Mouse (Mus musculus): ENCODE results near the gene Uba3. TPM values are rescaled to one million over a fixed set of nuclear protein-coding genes. Genes with fewer than 3 reads are reported as not detected.

The Uba3 gene
- total and polyA plus RNA-seq, 2 experiments from 2014 or later, result 58.3 to 79.7 TPM

DNA sequence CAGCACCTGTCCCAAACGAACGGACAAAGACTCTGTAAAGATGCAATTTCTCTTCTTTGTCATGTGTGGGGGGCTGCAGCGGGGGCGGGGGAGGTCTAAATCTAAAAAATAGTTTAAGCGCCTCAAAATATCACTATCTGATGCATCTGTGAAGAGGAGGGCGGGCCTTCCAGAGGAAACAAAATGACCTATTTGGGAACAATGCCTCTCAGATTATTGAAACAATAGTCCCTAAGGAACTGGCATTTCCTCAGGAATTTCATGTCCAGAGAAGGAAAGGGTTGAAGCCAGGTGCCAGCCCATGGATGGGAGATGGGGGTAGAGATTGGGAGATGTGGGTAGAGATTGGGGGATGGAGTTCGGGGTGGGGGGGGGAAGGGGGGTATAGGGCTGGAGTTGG is 63.6 kb downstream of the Uba3 start:
- Histone ChIP-seq H3K9ac (replicated peaks; ENCODE audit: low read depth, low read length) (no peak overlapping the region), H3K4me3 (ENCODE audit: low read depth, low read length) (no peak overlapping the region), H3K27ac (ENCODE audit: low read depth) (no peak overlapping the region), H3K4me2 (ENCODE audit: low read depth, low read length) (no peak overlapping the region), H3K27me3 (ENCODE audit: control insufficient read depth, insufficient read depth, low read length) (no peaks in the 10 kb centered on the region), H3K4me1 (ENCODE audit: control insufficient read depth, insufficient read depth) (0 out of 2 replicates have a peak, but pooled peaks cover under 1% of the 10 kb centered on the region), H3K9me3 (replicated peaks; ENCODE audit: control insufficient read depth, low read length) (no peaks in the 10 kb centered on the region), H3K36me3 (replicated peaks; ENCODE audit: control insufficient read depth, insufficient read depth, low read length) (peaks cover 37% of the 10 kb centered on the region)
- ATAC-seq (ENCODE audit: insufficient read depth, low read depth) (no peak), DNase-seq (ENCODE audit: low spot score) (no peak)
- TF ChIP-seq CTCF (IDR thresholded peaks at IDR 0.05; ENCODE audit: low read depth) (no peak), EP300 (IDR thresholded peaks at IDR 0.05; ENCODE audit: low read depth) (no peak)
- WGBS, result 73% methylated on average over 7 of the region's 7 CpGs

Other genes with a start within 250 kb of the Uba3 start
- 0.89 TPM in 1 of 2 replicates, not detected in the other for gene Fam19a4, start 145.2 kb downstream of the Uba3 start, total RNA-seq (2014; rRNA removed; ENCODE audit: low replicate concordance)
- not detected in 2 replicates for gene Fam19a4, start 145.2 kb downstream of the Uba3 start, polyA plus RNA-seq (2015; fragmentation: Nextera tagmentation; extraction: Ambion mirVana)
- 13.9 and 40.0 TPM in 2 replicates for gene Eogt, start 56.5 kb downstream of the Uba3 start, total RNA-seq (2014; rRNA removed; ENCODE audit: low replicate concordance)
- 6.6 and 7.0 TPM in 2 replicates for gene Eogt, start 56.5 kb downstream of the Uba3 start, polyA plus RNA-seq (2015; fragmentation: Nextera tagmentation; extraction: Ambion mirVana)
- gene Tmf1, start 26.5 kb downstream of the Uba3 start, total RNA-seq (2014; rRNA removed; ENCODE audit: low replicate concordance), result 8.1 and 12.8 TPM in 2 replicates
- gene Tmf1, start 26.5 kb downstream of the Uba3 start, polyA plus RNA-seq (2015; fragmentation: Nextera tagmentation; extraction: Ambion mirVana), result 27.2 and 29.1 TPM in 2 replicates
- 70.3 and 103 TPM in 2 replicates for gene Arl6ip5, start 5.0 kb upstream of the Uba3 start, total RNA-seq (2014; rRNA removed; ENCODE audit: low replicate concordance)
- 83.7 and 91.1 TPM in 2 replicates for gene Arl6ip5, start 5.0 kb upstream of the Uba3 start, polyA plus RNA-seq (2015; fragmentation: Nextera tagmentation; extraction: Ambion mirVana)
- gene Lmod3, start 47.1 kb upstream of the Uba3 start, total RNA-seq (2014; rRNA removed; ENCODE audit: low replicate concordance), result 6.4 and 8.9 TPM in 2 replicates
- 34.5 and 39.1 TPM in 2 replicates for gene Lmod3, start 47.1 kb upstream of the Uba3 start, polyA plus RNA-seq (2015; fragmentation: Nextera tagmentation; extraction: Ambion mirVana)

Measured in heart, postnatal 0 days (tissue).